Mouse (Mus musculus) left cerebral cortex, adult 11 months (tissue): ENCODE results near the gene Ccnl2.

ENCODE experiments used
- DNase-seq: peaks from one replicate; pipeline ENCODE4 v3.0.0; 2022; ENCODE audit warnings: low spot score

Ccnl2 gene

GRCm38 (mm10) chr4:155790021-155790489 is 22.2 kb upstream of the Ccnl2 start, which contains the start of gene Ankrd65:
TSS of gene Ankrd65 (plus strand) at chr4:155790439.
- no peak for DNase-seq

GRCm38 (mm10) chr4:155790650-155791161 is 21.6 kb upstream of the Ccnl2 start:
- DNase-seq: no peak

GRCm38 (mm10) chr4:155791240-155791933 is 20.9 kb upstream of the Ccnl2 start:
- DNase-seq: no peak

GRCm38 (mm10) chr4:155793730-155794129 is 18.6 kb upstream of the Ccnl2 start:
- DNase-seq: no peak

- no peak for DNase-seq
Observed at GRCm38 (mm10) chr4:155802075-155802474, 10.2 kb upstream of the Ccnl2 start.

GRCm38 (mm10) chr4:155802741-155803339 is 9.4 kb upstream of the Ccnl2 start, which contains the start of gene Mrpl20:
TSS of gene Mrpl20 (plus strand) at chr4:155802878.
- no peak for DNase-seq

- DNase-seq: peak; percentile 86
Observed at GRCm38 (mm10) chr4:155803340-155804041, 8.8 kb upstream of the Ccnl2 start.

- no peak for DNase-seq
Observed at GRCm38 (mm10) chr4:155807841-155808240, 4.4 kb upstream of the Ccnl2 start.

GRCm38 (mm10) chr4:155812665-155813181 is 434 bp downstream of the Ccnl2 start:
- DNase-seq: no peak

- no peak for DNase-seq
Observed at GRCm38 (mm10) chr4:155817533-155817932, 5.2 kb downstream of the Ccnl2 start.

GRCm38 (mm10) chr4:155821025-155821424 is 8.7 kb downstream of the Ccnl2 start:
- DNase-seq: no peak

GRCm38 (mm10) chr4:155823443-155823842 is 11.2 kb downstream of the Ccnl2 start:
- no peak for DNase-seq

GRCm38 (mm10) chr4:155829866-155830265 is 17.6 kb downstream of the Ccnl2 start:
- no peak for DNase-seq

GRCm38 (mm10) chr4:155830596-155830995 is 18.3 kb downstream of the Ccnl2 start:
- no peak for DNase-seq

GRCm38 (mm10) chr4:155831205-155831766 is 19.0 kb downstream of the Ccnl2 start, which contains the start of gene Aurkaip1:
TSS of gene Aurkaip1 (plus strand) at chr4:155831272.
- peak; percentile 92 for DNase-seq

GRCm38 (mm10) chr4:155831831-155832230 is 19.5 kb downstream of the Ccnl2 start:
- DNase-seq: no peak

- no peak for DNase-seq
Observed at GRCm38 (mm10) chr4:155832321-155832720, 20.0 kb downstream of the Ccnl2 start.

GRCm38 (mm10) chr4:155833234-155833633 is 20.9 kb downstream of the Ccnl2 start:
- DNase-seq: no peak

GRCm38 (mm10) chr4:155833836-155834235 is 21.5 kb downstream of the Ccnl2 start:
- DNase-seq: peak; percentile 72

- DNase-seq: no peak
Observed at GRCm38 (mm10) chr4:155837404-155838010, 25.2 kb downstream of the Ccnl2 start.
